Mouse (Mus musculus): ENCODE data around the gene Slc25a34. TPM values are rescaled to one million over a fixed set of nuclear protein-coding genes. Genes with fewer than 3 reads are reported as not detected.

The Slc25a34 gene
- 0.02 and 0.07 TPM in 2 replicates for polyA plus RNA-seq (2012; rRNA removed)

GRCm38 (mm10) chr4:141623666-141624065 lies at the start of gene Slc25a34:
Slc25a34 (minus strand) TSS chr4:141623821.

GRCm38 (mm10) chr4:141664799-141665198 lies 41.2 kb upstream of the Slc25a34 start, which contains the start of gene Plekhm2:
Plekhm2 (minus strand) TSS chr4:141664899.

GRCm38 (mm10) chr4:141618565-141619243 lies 4.9 kb downstream of the Slc25a34 start, which contains the start of gene Tmem82:
Tmem82 (minus strand) TSS chr4:141618633.

GRCm38 (mm10) chr4:141605861-141606260 lies 17.8 kb downstream of the Slc25a34 start, which contains the start of gene Fblim1:
Fblim1 (minus strand) TSS chr4:141606096.

Other genes starting within 250 kb of the Slc25a34 start
- gene Clcnka, start 225.1 kb downstream of the Slc25a34 start, polyA plus RNA-seq (2012; rRNA removed): 0.01 TPM in 1 of 2 replicates, not detected in the other
- gene Clcnkb, start 207.8 kb downstream of the Slc25a34 start, polyA plus RNA-seq (2012; rRNA removed): not detected in 2 replicates
- gene Hspb7, start 203.0 kb downstream of the Slc25a34 start, polyA plus RNA-seq (2012; rRNA removed): 0.05 and 0.17 TPM in 2 replicates
- not detected in 2 replicates for gene Srarp, start 187.7 kb downstream of the Slc25a34 start, polyA plus RNA-seq (2012; rRNA removed)
- gene Zbtb17, start 179.2 kb downstream of the Slc25a34 start, polyA plus RNA-seq (2012; rRNA removed): 8.0 and 8.6 TPM in 2 replicates
- 3.2 and 4.0 TPM in 2 replicates for gene Spen, start 85.2 kb downstream of the Slc25a34 start, polyA plus RNA-seq (2012; rRNA removed)
- gene Fblim1, start 17.7 kb downstream of the Slc25a34 start, polyA plus RNA-seq (2012; rRNA removed): 1.1 and 1.2 TPM in 2 replicates
- gene Tmem82, start 5.2 kb downstream of the Slc25a34 start, polyA plus RNA-seq (2012; rRNA removed): 2.1 and 2.4 TPM in 2 replicates
- gene Plekhm2, start 41.1 kb upstream of the Slc25a34 start, polyA plus RNA-seq (2012; rRNA removed): 3.4 and 3.9 TPM in 2 replicates
- 2.3 and 3.8 TPM in 2 replicates for gene Rsc1a1, start 61.8 kb upstream of the Slc25a34 start, polyA plus RNA-seq (2012; rRNA removed)
- 8.7 and 11.1 TPM in 2 replicates for gene Ddi2, start 99.6 kb upstream of the Slc25a34 start, polyA plus RNA-seq (2012; rRNA removed)
- 10.0 and 12.1 TPM in 2 replicates for gene Agmat, start 122.9 kb upstream of the Slc25a34 start, polyA plus RNA-seq (2012; rRNA removed)
- gene Dnajc16, start 167.1 kb upstream of the Slc25a34 start, polyA plus RNA-seq (2012; rRNA removed): 2.4 and 2.9 TPM in 2 replicates
- gene Casp9, start 169.8 kb upstream of the Slc25a34 start, polyA plus RNA-seq (2012; rRNA removed): 6.8 and 8.4 TPM in 2 replicates
- not detected in 2 replicates for gene Cela2a, start 202.3 kb upstream of the Slc25a34 start, polyA plus RNA-seq (2012; rRNA removed)
- gene Ctrc, start 222.5 kb upstream of the Slc25a34 start, polyA plus RNA-seq (2012; rRNA removed): not detected in 2 replicates